Mouse (Mus musculus): ENCODE results near the gene Nat9. TPM values are rescaled to one million over a fixed set of nuclear protein-coding genes. Genes with fewer than 3 reads are reported as not detected.

Nat9 gene
- polyA plus RNA-seq, 1 experiment from 2014 or later: 20.8 TPM

- H3K36me3 ChIP-seq (ENCODE audit: control insufficient read depth, insufficient read depth): no peaks in the 10 kb centered on the region
- H3K4me1 ChIP-seq (ENCODE audit: control insufficient read depth, insufficient read depth, low read length): peaks cover 28% of the 10 kb centered on the region
- peaks cover 4% of the 10 kb centered on the region; the same call in 1 of the 2 replicates for H3K27me3 ChIP-seq (ENCODE audit: control insufficient read depth, insufficient read depth, low read length)
- 0% methylated on average over 14 of the region's 14 CpGs for WGBS
- H3K4me2 ChIP-seq (ENCODE audit: low read depth, low read length): peak overlapping the region; percentile 95
- no peaks in the 10 kb centered on the region for H3K9me3 ChIP-seq (replicated peaks; ENCODE audit: control insufficient read depth, low read length)
- H3K9ac ChIP-seq (ENCODE audit: low read length): peak overlapping the region; percentile 75
- ATAC-seq (replicated peaks; ENCODE audit: extremely low read depth, insufficient read depth, low FRiP score): no peak
- H3K4me3 ChIP-seq (ENCODE audit: low read length): peak overlapping the region; percentile 82
- H3K27ac ChIP-seq (ENCODE audit: low read length): peak overlapping the region; percentile 13; the same call in 1 of the 2 replicates
These were observed 23.2 kb downstream of the Nat9 start for GRCm38 (mm10) chr11:115164341-115164975.

DNA sequence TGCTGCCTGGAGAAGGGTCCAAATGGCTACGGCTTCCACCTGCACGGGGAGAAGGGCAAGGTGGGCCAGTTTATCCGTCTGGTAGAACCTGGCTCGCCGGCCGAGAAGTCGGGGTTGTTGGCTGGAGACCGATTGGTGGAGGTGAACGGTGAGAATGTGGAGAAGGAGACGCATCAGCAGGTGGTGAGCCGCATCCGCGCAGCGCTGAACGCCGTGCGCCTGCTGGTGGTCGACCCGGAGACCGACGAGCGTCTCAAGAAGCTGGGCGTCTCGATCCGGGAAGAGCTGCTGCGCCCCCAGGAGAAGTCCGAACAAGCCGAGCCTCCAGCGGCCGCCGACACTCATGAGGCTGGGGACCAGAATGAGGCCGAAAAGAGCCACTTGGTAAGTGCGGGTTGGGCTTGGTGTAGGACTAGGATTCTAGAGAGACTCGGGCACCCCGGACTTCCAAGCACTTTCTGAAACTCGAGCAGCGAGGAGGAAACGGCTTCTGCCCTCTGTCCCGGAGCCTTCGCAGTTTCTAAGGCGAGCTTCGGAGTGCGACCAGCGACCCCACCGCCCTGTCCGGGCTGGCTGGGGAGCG, 24.0 kb downstream of the Nat9 start:
- Histone ChIP-seq H3K4me2 (ENCODE audit: low read depth, low read length) (peak overlapping the region; percentile 95), H3K9ac (ENCODE audit: low read length) (peak overlapping the region; percentile 75), H3K4me1 (ENCODE audit: control insufficient read depth, insufficient read depth, low read length) (peaks cover 28% of the 10 kb centered on the region), H3K9me3 (replicated peaks; ENCODE audit: control insufficient read depth, low read length) (no peaks in the 10 kb centered on the region; the same call in 1 of the 2 replicates), H3K27me3 (ENCODE audit: control insufficient read depth, insufficient read depth, low read length) (peaks cover 4% of the 10 kb centered on the region; the same call in 1 of the 2 replicates), H3K36me3 (ENCODE audit: control insufficient read depth, insufficient read depth) (no peaks in the 10 kb centered on the region), H3K4me3 (ENCODE audit: low read length) (peak overlapping the region; percentile 82), H3K27ac (ENCODE audit: low read length) (peak overlapping the region; percentile 46; the same call in 1 of the 2 replicates)
- WGBS: under 1% methylated on average over 47 of the region's 47 CpGs
- ATAC-seq (replicated peaks; ENCODE audit: extremely low read depth, insufficient read depth, low FRiP score): peak; percentile 19; the same call in 1 of the 2 replicates

DNA sequence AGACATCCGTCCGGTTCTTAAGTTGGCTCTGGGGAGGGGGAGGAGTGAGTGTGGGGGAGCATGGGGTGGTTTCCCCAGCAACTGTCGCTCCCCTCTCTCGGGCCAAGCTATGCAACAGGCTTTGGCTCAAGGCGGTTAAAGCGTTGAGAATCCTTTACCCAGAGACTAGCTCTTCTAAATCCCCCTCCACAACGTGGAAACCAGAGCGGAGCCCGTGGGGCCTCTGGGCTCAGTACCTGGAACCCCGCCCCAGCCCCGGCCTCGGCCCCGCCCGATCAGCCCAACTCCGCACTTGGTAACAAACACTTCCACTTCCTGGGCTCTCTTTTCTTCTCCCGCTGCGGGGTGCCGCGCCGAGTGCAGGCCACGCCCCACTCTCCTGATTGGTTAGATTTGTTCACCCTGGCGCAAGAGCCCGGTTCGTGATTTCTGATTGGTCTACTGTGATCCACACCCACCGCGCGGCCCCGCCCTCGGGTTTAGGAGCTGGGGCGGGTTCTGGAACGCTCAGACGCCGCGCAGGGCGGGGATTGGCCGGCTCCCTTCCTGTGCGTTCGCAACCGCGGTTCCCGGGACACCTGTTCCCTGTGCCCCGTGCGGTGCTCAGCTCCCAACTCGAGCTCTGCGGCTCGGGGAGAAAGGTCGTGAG, 24.7 kb downstream of the Nat9 start, which contains the start of gene Slc9a3r1:
Slc9a3r1 (plus strand) TSS at position 510 of the 649 bp plus-strand sequence.
- Histone ChIP-seq H3K36me3 (ENCODE audit: control insufficient read depth, insufficient read depth) (no peaks in the 10 kb centered on the region), H3K4me3 (ENCODE audit: low read length) (peak within 1 kb of the TSS; percentile 82), H3K27me3 (ENCODE audit: control insufficient read depth, insufficient read depth, low read length) (peaks cover 4% of the 10 kb centered on the region; the same call in 1 of the 2 replicates), H3K9ac (ENCODE audit: low read length) (peak within 1 kb of the TSS; percentile 75), H3K4me2 (ENCODE audit: low read depth, low read length) (peak within 1 kb of the TSS; percentile 95), H3K4me1 (ENCODE audit: control insufficient read depth, insufficient read depth, low read length) (peaks cover 33% of the 10 kb centered on the region), H3K9me3 (replicated peaks; ENCODE audit: control insufficient read depth, low read length) (no peaks in the 10 kb centered on the region; the same call in 1 of the 2 replicates), H3K27ac (ENCODE audit: low read length) (peak within 1 kb of the TSS; percentile 68)
- ATAC-seq (replicated peaks; ENCODE audit: extremely low read depth, insufficient read depth, low FRiP score): peak; percentile 97
- WGBS: under 1% methylated on average over 47 of the region's 47 CpGs

DNA sequence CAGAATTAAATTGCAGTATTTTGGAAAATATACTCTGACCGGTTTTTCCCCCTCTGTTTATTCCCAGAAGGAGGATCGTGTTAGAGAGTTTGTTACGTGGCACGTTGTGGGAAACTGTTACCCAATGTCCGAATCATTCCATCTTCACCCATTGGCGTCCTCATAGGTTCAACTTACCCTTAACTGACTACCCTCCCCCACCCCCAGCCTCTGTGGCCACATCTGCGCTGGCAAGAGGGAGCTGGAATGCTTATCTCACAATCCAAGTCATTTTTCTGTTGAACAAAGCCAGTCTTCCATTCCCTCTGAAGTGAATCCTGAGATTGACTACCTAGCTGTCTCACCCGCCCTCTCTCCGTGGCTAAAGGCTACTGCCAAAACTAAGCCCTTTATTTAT, 25.5 kb downstream of the Nat9 start:
- H3K4me2 ChIP-seq (ENCODE audit: low read depth, low read length): peak overlapping the region; percentile 95
- no peaks in the 10 kb centered on the region; the same call in 1 of the 2 replicates for H3K9me3 ChIP-seq (replicated peaks; ENCODE audit: control insufficient read depth, low read length)
- peaks cover 33% of the 10 kb centered on the region for H3K4me1 ChIP-seq (ENCODE audit: control insufficient read depth, insufficient read depth, low read length)
- no peak for ATAC-seq (replicated peaks; ENCODE audit: extremely low read depth, insufficient read depth, low FRiP score)
- peak overlapping the region; percentile 68 for H3K27ac ChIP-seq (ENCODE audit: low read length)
- peak overlapping the region; percentile 72 for H3K9ac ChIP-seq (ENCODE audit: low read length)
- peaks cover 7% of the 10 kb centered on the region for H3K27me3 ChIP-seq (ENCODE audit: control insufficient read depth, insufficient read depth, low read length)
- H3K36me3 ChIP-seq (ENCODE audit: control insufficient read depth, insufficient read depth): no peaks in the 10 kb centered on the region
- peak overlapping the region; percentile 82 for H3K4me3 ChIP-seq (ENCODE audit: low read length)
- WGBS: 24% methylated on average over 9 of the region's 9 CpGs

- WGBS: 34% methylated on average over 9 of the region's 9 CpGs
- H3K9me3 ChIP-seq (replicated peaks; ENCODE audit: control insufficient read depth, low read length): no peaks in the 10 kb centered on the region; the same call in 1 of the 2 replicates
- no peak overlapping the region for H3K9ac ChIP-seq (ENCODE audit: low read length)
- no peak for ATAC-seq (replicated peaks; ENCODE audit: extremely low read depth, insufficient read depth, low FRiP score)
- peak overlapping the region; percentile 95; the same call in 1 of the 2 replicates for H3K4me2 ChIP-seq (ENCODE audit: low read depth, low read length)
- H3K27me3 ChIP-seq (ENCODE audit: control insufficient read depth, insufficient read depth, low read length): peaks cover 12% of the 10 kb centered on the region
- no peaks in the 10 kb centered on the region for H3K36me3 ChIP-seq (ENCODE audit: control insufficient read depth, insufficient read depth)
- peak overlapping the region; percentile 26; the same call in 1 of the 2 replicates for H3K27ac ChIP-seq (ENCODE audit: low read length)
- H3K4me1 ChIP-seq (ENCODE audit: control insufficient read depth, insufficient read depth, low read length): peaks cover 33% of the 10 kb centered on the region
- H3K4me3 ChIP-seq (ENCODE audit: low read length): no peak overlapping the region
These were observed 26.0 kb downstream of the Nat9 start for GRCm38 (mm10) chr11:115161578-115162204.

DNA sequence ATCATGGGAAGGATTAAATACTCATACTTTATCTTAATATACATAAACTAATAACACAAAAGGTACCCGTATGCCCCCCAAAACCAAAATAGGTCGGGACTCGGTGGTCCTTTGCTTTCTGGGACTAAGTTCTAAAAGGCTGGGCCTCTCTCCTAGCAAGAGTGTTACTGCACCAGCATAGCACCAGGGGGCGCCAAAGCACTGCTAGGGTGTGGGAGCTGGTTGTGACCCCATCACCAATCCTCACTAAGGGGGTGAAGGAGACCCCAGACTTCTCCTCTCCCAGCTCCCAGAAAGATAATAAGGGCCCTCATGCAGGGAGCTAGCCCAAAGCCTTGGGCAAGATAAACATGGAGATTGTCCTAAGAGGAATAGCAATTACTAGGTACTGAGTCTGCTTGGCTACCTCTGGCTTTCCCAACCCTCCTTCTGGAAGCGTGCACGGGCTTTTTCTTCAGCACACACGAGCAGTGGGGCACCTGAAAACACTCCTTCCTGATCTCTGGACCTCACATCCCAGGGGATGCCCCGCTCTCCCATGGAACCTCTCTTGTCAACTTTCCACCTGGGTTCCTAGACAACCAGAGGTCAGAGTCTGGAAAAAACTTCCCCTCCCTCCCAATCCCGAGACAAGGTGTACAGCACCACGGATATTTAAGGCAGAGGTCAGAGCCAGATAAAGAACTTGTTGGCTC, 26.6 kb downstream of the Nat9 start:
- peaks cover 33% of the 10 kb centered on the region for H3K4me1 ChIP-seq (ENCODE audit: control insufficient read depth, insufficient read depth, low read length)
- no peak overlapping the region for H3K4me2 ChIP-seq (ENCODE audit: low read depth, low read length)
- no peak overlapping the region for H3K4me3 ChIP-seq (ENCODE audit: low read length)
- H3K9me3 ChIP-seq (replicated peaks; ENCODE audit: control insufficient read depth, low read length): no peaks in the 10 kb centered on the region; the same call in 1 of the 2 replicates
- no peak overlapping the region for H3K9ac ChIP-seq (ENCODE audit: low read length)
- no peaks in the 10 kb centered on the region for H3K36me3 ChIP-seq (ENCODE audit: control insufficient read depth, insufficient read depth)
- H3K27ac ChIP-seq (ENCODE audit: low read length): no peak overlapping the region
- no peak for ATAC-seq (replicated peaks; ENCODE audit: extremely low read depth, insufficient read depth, low FRiP score)
- 26% methylated on average over 10 of the region's 10 CpGs for WGBS
- H3K27me3 ChIP-seq (ENCODE audit: control insufficient read depth, insufficient read depth, low read length): peaks cover 17% of the 10 kb centered on the region

GRCm38 (mm10) chr11:115160016-115160797, 27.5 kb downstream of the Nat9 start:
- peaks cover 33% of the 10 kb centered on the region for H3K4me1 ChIP-seq (ENCODE audit: control insufficient read depth, insufficient read depth, low read length)
- H3K27me3 ChIP-seq (ENCODE audit: control insufficient read depth, insufficient read depth, low read length): peaks cover 25% of the 10 kb centered on the region
- H3K9ac ChIP-seq (ENCODE audit: low read length): no peak overlapping the region
- no peak overlapping the region for H3K4me3 ChIP-seq (ENCODE audit: low read length)
- no peaks in the 10 kb centered on the region for H3K36me3 ChIP-seq (ENCODE audit: control insufficient read depth, insufficient read depth)
- WGBS: 57% methylated on average over 11 of the region's 11 CpGs
- no peak overlapping the region for H3K27ac ChIP-seq (ENCODE audit: low read length)
- H3K9me3 ChIP-seq (replicated peaks; ENCODE audit: control insufficient read depth, low read length): no peaks in the 10 kb centered on the region; the same call in 1 of the 2 replicates
- H3K4me2 ChIP-seq (ENCODE audit: low read depth, low read length): no peak overlapping the region
- ATAC-seq (replicated peaks; ENCODE audit: extremely low read depth, insufficient read depth, low FRiP score): no peak
